Mouse (Mus musculus): ENCODE measurements around the gene Ophn1.

GRCm38 (mm10) chrX:98755089-98755488 lies 135.7 kb downstream of the Ophn1 start:
- no peak for TF ChIP-seq CTCF (IDR thresholded peaks at IDR 0.05; ENCODE audit: low read depth, low read length)
- no peak for TF ChIP-seq POLR2A (IDR thresholded peaks at IDR 0.05; ENCODE audit: borderline replicate concordance, low read depth, low read length)
